ENCODE assay signal across 7 mouse cellular contexts in the genomic region with DNA sequence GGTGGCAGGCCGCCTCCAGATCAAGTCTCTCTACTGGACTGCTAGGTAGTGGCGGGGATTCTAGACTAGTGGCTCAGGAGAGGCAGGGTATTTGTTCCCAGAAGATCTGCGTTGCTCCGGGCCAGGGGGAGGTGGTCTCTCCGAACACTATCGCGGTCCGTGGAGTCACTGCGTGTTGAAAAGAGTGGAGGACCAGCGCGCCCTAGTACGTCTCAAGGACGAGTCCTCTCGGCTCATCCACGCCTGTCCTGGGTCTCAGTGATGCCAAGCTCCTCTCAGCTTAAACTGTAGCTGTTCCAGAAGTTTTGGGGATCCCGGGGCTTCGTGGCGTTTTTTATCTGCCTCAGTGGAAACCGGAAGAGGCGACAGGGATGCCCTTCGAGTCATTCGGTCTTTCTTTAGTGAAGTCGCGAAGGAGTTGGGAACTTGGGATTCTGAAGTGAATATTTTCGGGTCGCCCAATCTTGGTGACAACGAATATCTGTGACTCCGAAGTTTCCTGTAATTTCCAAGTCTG. TPM values are rescaled to one million over a fixed set of nuclear protein-coding genes. Genes with fewer than 3 reads are reported as not detected.
DNase-seq lines count a peak whose midpoint lies in the region; TF ChIP-seq lines count a peak whose summit lies in the region.

No protein-coding gene starts in this region.

- peak overlapping the region; percentile 33 for H3K4me3 ChIP-seq in C2C12 (ENCODE audit: insufficient read depth, poor library complexity, severe bottlenecking)
- peak overlapping the region; percentile 66 for H3K4me3 ChIP-seq in forebrain, embryonic 10.5 days
- peak overlapping the region; percentile 28 for H3K4me3 ChIP-seq in small intestine, adult 2 months (ENCODE audit: low read depth, low read length)

- no peak overlapping the region for H3K27ac ChIP-seq in forebrain, embryonic 10.5 days
- no peak overlapping the region for H3K27ac ChIP-seq in small intestine, adult 2 months (ENCODE audit: insufficient read depth, low read depth, low read length)

- H3K79me3 ChIP-seq in C2C12 (ENCODE audit: low read depth): no peaks in the 10 kb centered on the region

- DNase-seq in 3T3-L1 (ENCODE audit: low read depth, low spot score) (peak; percentile 31), liver (peak; percentile 24)
- DNase-seq in forebrain, embryonic 10.5 days (ENCODE audit: extremely low spot score, low spot score): peak; percentile 74
- no peak for DNase-seq in cerebellum, adult 18-20 months
- DNase-seq in ovary, postnatal 14 days (ENCODE audit: low spot score): no peak

- peaks cover 50% of the 10 kb centered on the region for H3K4me1 ChIP-seq in forebrain, embryonic 10.5 days
- no peaks in the 10 kb centered on the region for H3K4me1 ChIP-seq in small intestine, adult 2 months (ENCODE audit: control insufficient read depth, insufficient read depth, insufficient read length, low read length)

- no peaks in the 10 kb centered on the region for H3K79me2 ChIP-seq in C2C12 (ENCODE audit: control insufficient read depth, insufficient read depth)

- under 1% methylated on average over 28 of the region's 28 CpGs for WGBS in forebrain, embryonic 10.5 days
- 2% methylated on average over 28 of the region's 28 CpGs for whole genome bisulfite sequencing in small intestine, adult 2 months

- no peaks in the 10 kb centered on the region for H3K27me3 ChIP-seq in C2C12 (ENCODE audit: control insufficient read depth, insufficient read depth, insufficient read length)
- peaks cover 48% of the 10 kb centered on the region for H3K27me3 ChIP-seq in forebrain, embryonic 10.5 days (ENCODE audit: poor library complexity, severe bottlenecking)
- H3K27me3 ChIP-seq in small intestine, adult 2 months (ENCODE audit: control insufficient read depth, insufficient read depth, low read length): peaks cover 48% of the 10 kb centered on the region

- peak overlapping the region; percentile 47 for H3ac ChIP-seq in C2C12 (ENCODE audit: control insufficient read depth, insufficient read length, low read depth)

- H3K9me3 ChIP-seq in forebrain, embryonic 10.5 days: no peaks in the 10 kb centered on the region

- H3K36me3 ChIP-seq in C2C12 (ENCODE audit: control insufficient read depth, insufficient read depth): no peaks in the 10 kb centered on the region
- no peaks in the 10 kb centered on the region for H3K36me3 ChIP-seq in forebrain, embryonic 10.5 days (replicated peaks)
- no peaks in the 10 kb centered on the region for H3K36me3 ChIP-seq in small intestine, adult 2 months (ENCODE audit: control insufficient read depth, insufficient read depth, low read length)

- no peak for TF ChIP-seq CTCF in C2C12 (IDR thresholded peaks at IDR 0.05; ENCODE audit: control insufficient read depth, insufficient read depth, insufficient read length)
- no peak for TF ChIP-seq CTCF in small intestine, adult 2 months (IDR thresholded peaks at IDR 0.05; ENCODE audit: extremely low read depth, insufficient read length, insufficient replicate concordance, low read depth, low read length)

- TF ChIP-seq POLR2A in small intestine, adult 2 months (IDR thresholded peaks at IDR 0.05; ENCODE audit: low read depth, low read length): no peak

TF ChIP-seq in C2C12, 6 proteins besides CTCF, POLR2A, EP300 and RAD21:
- TF ChIP-seq USF1 (IDR thresholded peaks at IDR 0.05; ENCODE audit: low read depth): no peak
- TF ChIP-seq MAX (IDR thresholded peaks at IDR 0.05): no peak
- TF ChIP-seq MYOD1 (IDR thresholded peaks at IDR 0.05; ENCODE audit: control insufficient read depth, insufficient read length, low read depth): no peak
- no peak for TF ChIP-seq CEBPB (IDR thresholded peaks at IDR 0.05; ENCODE audit: low read depth)
- no peak for TF ChIP-seq MYOG (IDR thresholded peaks at IDR 0.05; ENCODE audit: control insufficient read depth, extremely low read depth, insufficient read length)
- TF ChIP-seq FOSL1 (IDR thresholded peaks at IDR 0.05; ENCODE audit: insufficient read depth, low read length, poor library complexity, severe bottlenecking): no peak
TF ChIP-seq in C2C12: peak in this region for 0.

RNA-seq across cellular contexts. Expression of a gene that starts 59.5 kb away (rescaled TPM):
- polyA plus RNA-seq in C2C12 (2012; fragmentation: generic; extraction: Trizol): 2.1 TPM
- 57.1 and 58.7 TPM in 2 replicates for polyA plus RNA-seq in forebrain, embryonic 10.5 days (2016; fragmentation: Nextera tagmentation; extraction: Ambion mirVana)
- 0.15 and 0.20 TPM in 2 replicates for polyA plus RNA-seq in small intestine, adult 2 months (2012; rRNA removed)

Comparison
In these comparisons a context has a peak if more than half of its experiments do, and no peak if none do; other contexts are left out.
1. DNase-seq: peak in 3T3-L1 (single experiment), forebrain, embryonic 10.5 days (single experiment) and liver (single experiment); none in cerebellum, adult 18-20 months (0 of 2) and ovary, postnatal 14 days (single experiment).
2. RNA of a gene that starts 59.5 kb away (polyA plus RNA-seq): 57.1 to 58.7 TPM in forebrain, embryonic 10.5 days; 2.1 TPM in C2C12 (single experiment) and 0.15 to 0.20 TPM in small intestine, adult 2 months; every median in the first group is over 10 times any median in the second.
3. Peak in every context shown above with its lines, with median percentiles within 50 percentile points of each other: H3K4me3 ChIP-seq.